Mouse (Mus musculus): Measurements from ENCODE around the gene Gm5105.

- TF ChIP-seq CTCF (IDR thresholded peaks at IDR 0.05; ENCODE audit: extremely low read depth, insufficient read length, insufficient replicate concordance, low read depth, low read length) (no peak), POLR2A (IDR thresholded peaks at IDR 0.05; ENCODE audit: low read depth, low read length) (no peak)
Measured at GRCm38 (mm10) chr3:138033986-138034385, 33.2 kb downstream of the Gm5105 start.

All from small intestine, adult 2 months (tissue).